Mouse (Mus musculus): ENCODE data around the gene Arxes2. TPM values are rescaled to one million over a fixed set of nuclear protein-coding genes. Genes with fewer than 3 reads are reported as not detected.

Arxes2 gene
- polyA plus RNA-seq, 1 experiment from 2014 or later = 117 TPM

Other genes with a start within 250 kb of the Arxes2 start
- 46.6 and 54.3 TPM in 2 replicates for gene Bhlhb9, start 196.2 kb upstream of the Arxes2 start, polyA plus RNA-seq (2016; fragmentation: Nextera tagmentation; extraction: Ambion mirVana)
- gene Gprasp2, start 154.8 kb upstream of the Arxes2 start, polyA plus RNA-seq (2016; fragmentation: Nextera tagmentation; extraction: Ambion mirVana) = 25.8 and 42.4 TPM in 2 replicates
- 41.6 and 45.7 TPM in 2 replicates for gene Arxes1, start 39.5 kb downstream of the Arxes2 start, polyA plus RNA-seq (2016; fragmentation: Nextera tagmentation; extraction: Ambion mirVana)
- gene Bex2, start 74.4 kb downstream of the Arxes2 start, polyA plus RNA-seq (2016; fragmentation: Nextera tagmentation; extraction: Ambion mirVana) = 303 and 318 TPM in 2 replicates
- not detected in 2 replicates for gene Nxf3, start 91.4 kb downstream of the Arxes2 start, polyA plus RNA-seq (2016; fragmentation: Nextera tagmentation; extraction: Ambion mirVana)
- 88.7 and 106 TPM in 2 replicates for gene Bex4, start 145.2 kb downstream of the Arxes2 start, polyA plus RNA-seq (2016; fragmentation: Nextera tagmentation; extraction: Ambion mirVana)
- 178 and 192 TPM in 2 replicates for gene Tceal8, start 178.5 kb downstream of the Arxes2 start, polyA plus RNA-seq (2016; fragmentation: Nextera tagmentation; extraction: Ambion mirVana)
- 3.1 and 3.4 TPM in 2 replicates for gene Tceal5, start 210.1 kb downstream of the Arxes2 start, polyA plus RNA-seq (2016; fragmentation: Nextera tagmentation; extraction: Ambion mirVana)
- 0.70 TPM in 2 replicates for gene Tceal7, start 221.0 kb downstream of the Arxes2 start, polyA plus RNA-seq (2016; fragmentation: Nextera tagmentation; extraction: Ambion mirVana)
- gene Bex1, start 221.7 kb downstream of the Arxes2 start, polyA plus RNA-seq (2016; fragmentation: Nextera tagmentation; extraction: Ambion mirVana) = 139 and 163 TPM in 2 replicates

Data from midbrain, embryonic 10.5 days (tissue).